Mouse (Mus musculus): Measurements from ENCODE around the gene 7530416G11Rik. TPM values are rescaled to one million over a fixed set of nuclear protein-coding genes. Genes with fewer than 3 reads are reported as not detected.

7530416G11Rik gene
- polyA plus RNA-seq, 1 experiment: not detected

DNA sequence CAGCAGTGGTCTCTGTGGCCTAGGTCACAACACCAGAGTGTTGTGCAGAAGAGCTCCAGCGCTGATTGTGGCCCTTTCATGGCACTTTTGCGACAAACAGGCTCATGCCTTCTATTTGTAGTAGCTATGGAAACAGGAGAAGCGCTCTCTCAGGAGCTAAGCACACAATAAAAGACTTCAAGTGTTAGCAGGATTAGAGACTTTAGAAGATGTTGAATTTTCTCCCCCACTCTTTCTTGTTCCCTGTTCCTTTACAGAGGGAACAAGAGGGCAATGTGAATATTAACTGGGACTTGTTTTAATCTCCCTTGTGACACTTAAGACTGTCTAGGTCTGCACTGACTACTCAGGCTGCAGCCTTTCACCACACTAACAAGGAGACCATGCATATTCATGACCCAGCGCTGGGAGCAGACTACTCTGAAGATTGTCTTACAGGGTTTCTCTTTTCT lies 44.4 kb downstream of the 7530416G11Rik start:
- TF ChIP-seq CTCF (IDR thresholded peaks at IDR 0.05; ENCODE audit: borderline replicate concordance, extremely low read depth, insufficient read depth, insufficient read length): no peak
- TF ChIP-seq POLR2A (IDR thresholded peaks at IDR 0.05; ENCODE audit: borderline replicate concordance, extremely low read depth, insufficient read depth, insufficient read length, poor library complexity, severe bottlenecking): no peak
- DNase-seq (ENCODE audit: low read depth): peak; percentile 92

DNA sequence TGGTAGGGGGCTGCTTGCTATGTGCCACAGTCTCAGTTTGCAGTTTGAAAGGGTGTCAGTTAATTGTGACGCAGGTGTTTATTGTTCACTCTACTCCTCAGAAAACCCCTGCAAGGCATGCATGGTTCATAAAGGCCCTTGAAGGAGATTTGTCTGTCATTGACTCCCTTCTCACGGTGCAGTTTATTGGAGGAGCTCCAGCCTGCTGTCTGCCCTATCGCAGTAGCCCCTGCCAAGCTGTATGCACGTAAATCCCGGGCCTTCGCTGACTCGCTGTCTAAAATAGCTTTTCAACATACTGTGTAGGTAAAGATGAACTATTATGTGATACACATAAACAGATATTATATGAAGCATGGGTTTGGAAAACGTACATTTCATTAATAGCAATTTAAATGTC lies 45.2 kb downstream of the 7530416G11Rik start:
- TF ChIP-seq CTCF (IDR thresholded peaks at IDR 0.05; ENCODE audit: borderline replicate concordance, extremely low read depth, insufficient read depth, insufficient read length) (no peak), POLR2A (IDR thresholded peaks at IDR 0.05; ENCODE audit: borderline replicate concordance, extremely low read depth, insufficient read depth, insufficient read length, poor library complexity, severe bottlenecking) (no peak)
- peak; percentile 91 for DNase-seq (ENCODE audit: low read depth)

DNA sequence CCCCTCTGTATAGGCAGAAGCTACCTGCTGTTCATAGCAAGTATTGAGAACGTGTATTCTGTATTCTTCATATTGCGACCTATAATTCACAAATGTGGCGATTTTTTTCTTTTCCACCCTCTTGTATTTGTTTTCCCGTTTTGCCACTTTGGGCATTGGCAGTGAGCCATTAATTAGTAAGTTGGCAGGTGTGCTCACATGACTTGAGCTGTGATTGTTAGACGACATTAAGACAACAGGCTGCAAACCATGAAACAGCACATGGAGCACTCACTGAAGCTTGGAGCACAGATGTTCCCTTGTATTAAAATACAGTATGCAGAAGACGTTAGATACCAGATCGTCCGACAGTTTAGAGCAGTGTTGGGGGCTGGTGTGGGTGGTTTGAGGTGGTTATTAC lies 46.1 kb downstream of the 7530416G11Rik start:
- TF ChIP-seq CTCF (IDR thresholded peaks at IDR 0.05; ENCODE audit: borderline replicate concordance, extremely low read depth, insufficient read depth, insufficient read length): no peak
- TF ChIP-seq POLR2A (IDR thresholded peaks at IDR 0.05; ENCODE audit: borderline replicate concordance, extremely low read depth, insufficient read depth, insufficient read length, poor library complexity, severe bottlenecking): no peak
- peak; percentile 76 for DNase-seq (ENCODE audit: low read depth)

DNA sequence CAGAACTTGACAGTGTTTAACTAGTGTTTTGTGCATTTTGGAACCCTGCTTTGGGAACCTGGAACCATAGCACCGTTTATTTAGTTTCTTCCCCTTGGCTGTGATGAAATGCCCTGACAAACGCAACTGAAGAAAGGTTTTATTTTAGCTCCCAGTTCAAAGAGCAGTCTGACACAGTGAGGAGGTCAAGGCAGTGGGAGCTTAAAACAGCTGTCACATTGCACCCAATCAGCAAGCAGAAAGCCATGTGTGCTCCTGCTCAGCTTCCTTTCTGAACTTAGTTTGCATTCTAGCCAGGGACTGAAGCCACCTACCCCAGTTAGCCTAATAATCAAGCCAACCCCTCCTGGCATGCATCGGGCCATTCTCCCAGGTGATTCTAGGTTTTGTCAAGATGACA lies 56.4 kb downstream of the 7530416G11Rik start:
- no peak for DNase-seq (ENCODE audit: low read depth)
- TF ChIP-seq CTCF (IDR thresholded peaks at IDR 0.05; ENCODE audit: borderline replicate concordance, extremely low read depth, insufficient read depth, insufficient read length): no peak
- TF ChIP-seq POLR2A (IDR thresholded peaks at IDR 0.05; ENCODE audit: borderline replicate concordance, extremely low read depth, insufficient read depth, insufficient read length, poor library complexity, severe bottlenecking): no peak

Other genes with a start within 250 kb of the 7530416G11Rik start
- gene Atxn10, start 167.0 kb downstream of the 7530416G11Rik start, polyA plus RNA-seq (2012; rRNA removed): 310 and 373 TPM in 2 replicates
- 56.4 and 72.5 TPM in 2 replicates for gene Wnt7b, start 79.2 kb upstream of the 7530416G11Rik start, polyA plus RNA-seq (2012; rRNA removed)
- gene Ppara, start 231.8 kb upstream of the 7530416G11Rik start, polyA plus RNA-seq (2012; rRNA removed): 0.14 and 0.46 TPM in 2 replicates

Measured in brain, embryonic 14.5 days (tissue).